Mouse (Mus musculus) heart, embryonic 13.5 days (tissue): ENCODE measurements at regions not wholly inside any gene's neighbourhood (a gene's known extent, or its start where the extent isn't known, plus 50 kb on each side); places are given as distances from the start of the nearest gene placed in this dataset.
A peak's percentile ranks its signal among the peaks of the same experiment; 100 is the strongest.

Experiments
- ATAC-seq: fragments of 200-750 bp; cut with Nextera tagmentation; 2 replicates; pipeline ENCODE4 v1.8.0; 2017; ENCODE audit warnings: moderate TSS enrichment; ENCODE audit not compliant: insufficient number of reproducible peaks, low FRiP score, low TSS enrichment; ENCODE audit errors: extremely low read depth
- H3K27ac ChIP-seq: fragments of 300-500 bp; sonication (generic); replicated peaks from 2 replicates; pipeline ENCODE4 v1.5.1; 2015; ENCODE audit warnings: moderate library complexity, mild to moderate bottlenecking, inconsistent platforms
- H3K27me3 ChIP-seq: fragments of 300-500 bp; sonication (generic); replicated peaks from 2 replicates; pipeline ENCODE4 v1.6.1; 2015; ENCODE audit warnings: mild to moderate bottlenecking, inconsistent platforms
- H3K36me3 ChIP-seq: fragments of 300-500 bp; sonication (generic); 2 replicates; pipeline ENCODE4 v1.6.1; 2015; ENCODE audit warnings: mild to moderate bottlenecking, inconsistent platforms
- H3K4me1 ChIP-seq: fragments of 300-500 bp; sonication (generic); 2 replicates; pipeline ENCODE4 v1.6.1; 2015; ENCODE audit warnings: inconsistent platforms
- H3K4me2 ChIP-seq: fragments of 300-500 bp; sonication (generic); 2 replicates; pipeline ENCODE4 v1.6.1; 2015; ENCODE audit warnings: inconsistent platforms, mild to moderate bottlenecking, moderate library complexity
- H3K4me3 ChIP-seq: fragments of 300-500 bp; sonication (generic); 2 replicates; pipeline ENCODE4 v1.5.1; 2015; ENCODE audit warnings: moderate library complexity, mild to moderate bottlenecking, inconsistent platforms
- H3K9ac ChIP-seq: fragments of 300-500 bp; sonication (generic); 2 replicates; pipeline ENCODE4 v1.6.1; 2015; ENCODE audit warnings: inconsistent platforms, mild to moderate bottlenecking, moderate library complexity
- H3K9me3 ChIP-seq: fragments of 300-500 bp; sonication (generic); 2 replicates; pipeline ENCODE4 v1.6.1; 2016; ENCODE audit warnings: inconsistent platforms
- WGBS: fragments of 180-500 bp; shearing (Covaris S2); methylation state at CpG from one replicate; pipeline ENCODE4 v1.1.7; 2015; ENCODE audit warnings: mixed read lengths; 5-methylcytosine and 5-hydroxymethylcytosine counted together

GRCm38 (mm10) chr12:25250881-25251280 lies 153.9 kb upstream of the Id2 start:
- H3K4me1 ChIP-seq = peaks cover 27% of the 10 kb centered on the region
- 58% methylated on average over 3 of the region's 3 CpGs for WGBS
- H3K27me3 ChIP-seq = no peaks in the 10 kb centered on the region
- no peak overlapping the region for H3K27ac ChIP-seq
- no peak for ATAC-seq
- peaks cover 5% of the 10 kb centered on the region; the same call in 1 of the 2 replicates for H3K9me3 ChIP-seq
- H3K4me2 ChIP-seq = no peak overlapping the region
- H3K9ac ChIP-seq = no peak overlapping the region
- H3K4me3 ChIP-seq = no peak overlapping the region
- no peaks in the 10 kb centered on the region for H3K36me3 ChIP-seq

DNA sequence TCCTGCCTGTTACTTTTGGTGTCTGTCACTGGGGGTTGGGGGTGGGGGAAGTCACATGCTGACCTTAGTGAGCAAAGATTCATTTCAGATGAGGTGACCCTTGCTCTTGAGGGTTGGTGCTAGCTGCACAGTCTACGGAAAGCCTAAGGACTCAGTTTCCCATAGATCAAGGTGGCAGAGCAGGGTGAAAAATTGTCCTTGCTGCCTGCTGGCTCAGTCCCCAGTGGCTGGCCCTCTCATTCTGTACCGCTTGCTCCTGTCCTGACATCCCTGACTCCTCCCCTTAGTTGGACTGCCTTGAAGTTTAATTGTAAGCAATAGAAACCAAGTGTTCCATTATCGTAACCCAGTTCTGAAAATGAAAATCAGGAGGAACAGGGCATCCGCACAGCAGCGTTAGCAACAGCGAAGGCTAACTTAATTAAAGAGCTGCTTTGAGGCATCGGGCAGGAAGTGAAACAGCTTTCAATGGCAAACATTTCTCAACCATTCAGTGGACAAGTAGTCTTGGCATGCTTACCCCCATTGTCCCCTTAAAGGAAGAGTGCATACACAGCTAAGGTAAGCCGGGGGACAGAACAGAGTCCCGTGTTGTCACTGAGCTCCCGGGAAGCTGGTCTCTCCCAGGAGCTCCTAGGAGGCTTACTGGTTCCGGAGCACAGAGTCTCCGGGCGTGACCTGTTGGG lies 151.9 kb upstream of the Id2 start:
- Histone ChIP-seq H3K9ac (no peak overlapping the region), H3K4me3 (no peak overlapping the region), H3K27ac (no peak overlapping the region), H3K9me3 (peaks cover 5% of the 10 kb centered on the region; the same call in 1 of the 2 replicates), H3K4me2 (no peak overlapping the region), H3K4me1 (peaks cover 39% of the 10 kb centered on the region), H3K27me3 (no peaks in the 10 kb centered on the region), H3K36me3 (no peaks in the 10 kb centered on the region)
- no peak for ATAC-seq
- 70% methylated on average over 13 of the region's 13 CpGs for WGBS

- no peak for ATAC-seq
- no peak overlapping the region for H3K9ac ChIP-seq
- H3K4me1 ChIP-seq = peaks cover 39% of the 10 kb centered on the region
- no peak overlapping the region for H3K4me2 ChIP-seq
- no peak overlapping the region for H3K4me3 ChIP-seq
- 77% methylated on average over 7 of the region's 7 CpGs for WGBS
- H3K27me3 ChIP-seq = no peaks in the 10 kb centered on the region
- H3K9me3 ChIP-seq = no peaks in the 10 kb centered on the region
- H3K27ac ChIP-seq = no peak overlapping the region
- H3K36me3 ChIP-seq = no peaks in the 10 kb centered on the region
Observed at GRCm38 (mm10) chr12:25246566-25246965, 149.6 kb upstream of the Id2 start.

- no peak for ATAC-seq
- peak overlapping the region; percentile 65; the same call in 1 of the 2 replicates for H3K27ac ChIP-seq
- no peaks in the 10 kb centered on the region for H3K36me3 ChIP-seq
- no peak overlapping the region for H3K4me2 ChIP-seq
- no peak overlapping the region for H3K4me3 ChIP-seq
- H3K4me1 ChIP-seq = peaks cover 39% of the 10 kb centered on the region
- H3K9me3 ChIP-seq = no peaks in the 10 kb centered on the region
- WGBS = 54% methylated on average over 5 of the region's 5 CpGs
- H3K27me3 ChIP-seq = no peaks in the 10 kb centered on the region
- no peak overlapping the region for H3K9ac ChIP-seq
Observed at GRCm38 (mm10) chr12:25245661-25246060, 148.7 kb upstream of the Id2 start.

DNA sequence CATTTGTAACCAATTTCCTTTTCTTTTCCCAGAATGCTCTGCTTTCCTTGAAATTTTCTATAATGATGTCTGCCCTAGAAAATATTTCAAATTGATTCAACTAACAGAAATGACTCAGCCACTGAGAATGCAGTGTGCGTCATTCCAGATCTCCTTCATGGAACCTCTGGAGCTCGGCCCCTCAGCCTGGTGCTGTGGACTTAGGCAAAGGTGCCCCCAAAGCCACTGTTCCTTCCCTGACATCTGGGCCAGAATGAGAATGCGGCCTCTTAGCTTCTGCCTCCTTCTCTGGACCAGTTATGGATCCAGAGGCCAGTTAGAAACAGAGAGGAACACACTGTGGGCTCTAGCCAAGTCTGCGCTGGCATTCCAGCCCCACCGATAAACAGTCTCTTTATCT lies 148.3 kb upstream of the Id2 start:
- no peak overlapping the region for H3K4me3 ChIP-seq
- ATAC-seq = no peak
- H3K4me2 ChIP-seq = no peak overlapping the region
- H3K9me3 ChIP-seq = no peaks in the 10 kb centered on the region
- no peak overlapping the region for H3K9ac ChIP-seq
- H3K27ac ChIP-seq = peak overlapping the region; percentile 65; the same call in 1 of the 2 replicates
- 53% methylated on average over 5 of the region's 5 CpGs for WGBS
- no peaks in the 10 kb centered on the region for H3K27me3 ChIP-seq
- H3K36me3 ChIP-seq = no peaks in the 10 kb centered on the region
- H3K4me1 ChIP-seq = peaks cover 43% of the 10 kb centered on the region

- 92% methylated on average over 1 of the region's 1 CpGs for WGBS
- Histone ChIP-seq H3K9ac (no peak overlapping the region), H3K9me3 (no peaks in the 10 kb centered on the region), H3K4me3 (no peak overlapping the region), H3K27ac (no peak overlapping the region), H3K4me2 (no peak overlapping the region), H3K36me3 (no peaks in the 10 kb centered on the region), H3K4me1 (peaks cover 48% of the 10 kb centered on the region), H3K27me3 (no peaks in the 10 kb centered on the region)
- no peak for ATAC-seq
Observed at GRCm38 (mm10) chr12:25244666-25245065, 147.7 kb upstream of the Id2 start.

DNA sequence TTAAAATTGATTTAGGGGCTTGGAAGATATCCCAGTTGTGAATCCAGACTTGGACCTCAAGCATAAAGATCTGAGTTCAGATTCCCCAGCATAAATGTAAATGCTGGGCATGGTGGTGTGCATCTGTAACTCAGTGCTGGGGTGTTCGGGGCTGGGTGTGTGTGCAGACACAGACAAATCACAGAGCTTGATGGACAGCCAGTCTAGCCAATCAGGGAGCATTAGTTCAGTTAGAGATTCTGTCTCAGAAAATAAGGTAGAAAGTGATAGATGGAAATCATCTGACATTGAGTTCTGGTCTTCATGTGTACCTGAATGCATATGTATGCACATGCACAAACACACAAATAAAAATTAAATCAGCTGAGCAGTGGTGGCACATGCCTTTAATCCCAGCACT lies 147.0 kb upstream of the Id2 start:
- Histone ChIP-seq H3K9ac (no peak overlapping the region), H3K36me3 (no peaks in the 10 kb centered on the region), H3K4me3 (no peak overlapping the region), H3K4me2 (no peak overlapping the region), H3K9me3 (no peaks in the 10 kb centered on the region), H3K27ac (no peak overlapping the region), H3K4me1 (peaks cover 41% of the 10 kb centered on the region), H3K27me3 (no peaks in the 10 kb centered on the region)
- no peak for ATAC-seq
- WGBS = 73% methylated on average over 1 of the region's 1 CpGs

DNA sequence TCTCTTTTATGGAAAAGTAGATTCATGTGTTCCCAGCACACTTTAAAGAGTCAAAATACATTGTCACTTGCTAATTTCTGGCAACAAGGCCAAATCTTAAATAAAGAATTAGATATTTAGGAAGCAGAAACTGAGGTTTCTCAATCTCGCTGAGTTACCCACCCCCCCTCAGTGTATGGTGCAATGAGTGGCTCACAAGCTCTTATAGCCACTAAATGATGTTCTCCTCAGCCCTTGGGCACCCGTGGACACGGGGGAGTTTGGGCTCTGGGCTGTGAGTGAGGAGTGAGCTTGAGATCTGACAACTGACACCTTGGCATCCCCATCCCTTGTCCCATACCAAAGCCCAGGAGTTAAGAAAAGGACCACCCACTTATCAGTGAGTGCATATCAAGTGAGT lies 145.4 kb upstream of the Id2 start:
- no peak for ATAC-seq
- Histone ChIP-seq H3K4me1 (peaks cover 31% of the 10 kb centered on the region), H3K9ac (no peak overlapping the region), H3K36me3 (no peaks in the 10 kb centered on the region), H3K27me3 (no peaks in the 10 kb centered on the region), H3K4me2 (no peak overlapping the region), H3K4me3 (no peak overlapping the region), H3K27ac (no peak overlapping the region), H3K9me3 (no peaks in the 10 kb centered on the region)
- 59% methylated on average over 3 of the region's 3 CpGs for WGBS

DNA sequence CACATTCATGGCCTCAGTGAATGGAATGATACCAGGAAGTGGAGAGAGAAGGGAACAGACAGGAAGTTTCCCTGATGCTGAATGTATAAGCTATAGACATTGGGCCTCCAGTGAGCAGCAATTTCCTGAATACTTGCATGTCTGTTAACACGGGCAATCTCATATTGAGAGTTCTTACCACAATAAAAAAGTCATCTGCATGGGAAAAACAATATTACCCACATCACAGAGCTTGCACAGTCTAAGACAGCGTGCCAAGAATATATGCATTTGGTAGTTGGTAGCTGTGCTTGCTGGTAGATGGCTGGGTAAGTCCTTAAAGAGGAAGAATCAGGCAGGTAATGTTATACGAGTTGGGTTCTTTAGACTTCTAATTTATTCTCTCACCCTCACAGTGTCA lies 144.7 kb upstream of the Id2 start:
- H3K9ac ChIP-seq = no peak overlapping the region
- no peaks in the 10 kb centered on the region for H3K36me3 ChIP-seq
- no peak overlapping the region for H3K4me3 ChIP-seq
- no peak for ATAC-seq
- no peak overlapping the region for H3K27ac ChIP-seq
- H3K27me3 ChIP-seq = no peaks in the 10 kb centered on the region
- H3K4me1 ChIP-seq = peaks cover 31% of the 10 kb centered on the region
- WGBS = 81% methylated on average over 3 of the region's 3 CpGs
- no peak overlapping the region for H3K4me2 ChIP-seq
- no peaks in the 10 kb centered on the region for H3K9me3 ChIP-seq

DNA sequence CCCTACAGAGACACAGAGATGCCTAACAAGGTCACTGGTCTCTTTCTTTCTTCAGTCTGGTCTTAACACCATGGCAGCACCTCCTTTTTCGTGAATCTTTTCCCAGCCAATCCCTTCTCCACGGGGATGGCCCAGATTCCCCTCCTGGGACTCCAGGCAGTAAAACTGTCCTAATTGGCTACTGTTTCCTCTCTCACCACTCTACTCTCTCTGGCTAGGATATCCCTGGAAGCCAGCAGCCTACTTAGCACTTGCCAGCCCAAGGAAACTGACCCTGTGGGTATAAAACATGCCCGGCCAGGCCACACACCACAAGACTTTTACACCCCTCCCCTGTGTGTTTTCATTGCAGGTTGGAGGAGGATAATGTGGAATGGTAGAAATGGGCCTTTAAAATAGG lies 143.9 kb upstream of the Id2 start:
- 87% methylated on average over 3 of the region's 3 CpGs for WGBS

DNA sequence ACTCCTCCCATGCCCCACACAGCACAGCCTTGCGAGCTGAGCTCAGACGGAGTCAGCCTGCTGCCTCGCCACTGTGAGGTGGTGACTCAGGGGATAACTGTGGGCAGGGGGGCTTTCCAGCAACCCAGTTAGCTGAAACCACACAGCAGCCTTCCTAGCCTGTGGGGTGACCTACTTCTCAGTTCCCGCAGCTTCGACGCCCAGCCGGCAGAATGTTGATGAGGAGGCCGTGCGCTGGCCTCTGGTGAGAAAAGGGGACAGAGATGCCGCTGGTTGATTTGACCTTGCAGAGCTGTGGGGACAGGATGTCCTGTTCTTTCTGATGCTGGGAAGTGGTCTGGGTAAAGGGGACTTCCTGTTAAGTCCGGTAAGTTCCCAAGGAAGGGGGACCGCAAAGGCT lies 143.2 kb upstream of the Id2 start:
- Histone ChIP-seq H3K4me2 (no peak overlapping the region), H3K36me3 (no peaks in the 10 kb centered on the region), H3K4me3 (no peak overlapping the region), H3K27me3 (no peaks in the 10 kb centered on the region), H3K4me1 (peaks cover 19% of the 10 kb centered on the region), H3K9me3 (no peaks in the 10 kb centered on the region), H3K9ac (0 out of 2 replicates have a peak overlapping the region, but pooled peaks have one; percentile 37), H3K27ac (no peak overlapping the region)
- 37% methylated on average over 12 of the region's 12 CpGs for WGBS
- ATAC-seq = no peak

More for the DNA sequence above, 143.9 kb upstream of the Id2 start:
- Histone ChIP-seq H3K27ac (no peak overlapping the region), H3K9ac (no peak overlapping the region), H3K9me3 (no peaks in the 10 kb centered on the region), H3K27me3 (no peaks in the 10 kb centered on the region), H3K4me3 (no peak overlapping the region), H3K4me1 (peaks cover 23% of the 10 kb centered on the region), H3K4me2 (no peak overlapping the region), H3K36me3 (no peaks in the 10 kb centered on the region)
- no peak for ATAC-seq

DNA sequence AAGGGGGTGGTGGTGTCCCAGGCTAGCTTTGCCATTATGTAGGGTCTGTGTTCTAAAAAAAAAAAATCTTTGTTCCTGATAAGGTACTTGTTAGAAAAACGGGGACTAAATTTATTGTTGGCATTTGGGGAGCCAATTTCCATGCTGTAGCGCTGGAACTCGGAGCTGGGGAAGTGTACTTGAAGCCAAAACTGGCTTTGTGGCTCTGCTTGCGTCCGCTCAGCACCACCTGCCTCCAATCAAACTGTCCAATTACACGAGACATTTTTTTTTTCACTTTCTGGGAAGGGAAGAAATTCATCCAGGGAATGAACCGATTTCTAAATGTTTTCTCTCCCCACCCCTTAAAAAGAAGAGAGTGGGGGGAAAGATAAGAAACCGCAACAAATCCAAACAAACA lies 138.1 kb upstream of the Id2 start:
- no peak overlapping the region for H3K9ac ChIP-seq
- ATAC-seq = no peak
- peaks cover 44% of the 10 kb centered on the region for H3K4me1 ChIP-seq
- H3K27me3 ChIP-seq = no peaks in the 10 kb centered on the region
- H3K4me2 ChIP-seq = no peak overlapping the region
- no peaks in the 10 kb centered on the region for H3K9me3 ChIP-seq
- no peaks in the 10 kb centered on the region for H3K36me3 ChIP-seq
- no peak overlapping the region for H3K27ac ChIP-seq
- no peak overlapping the region for H3K4me3 ChIP-seq
- WGBS = 22% methylated on average over 8 of the region's 8 CpGs
